Mouse (Mus musculus) pancreas, adult 10 weeks (tissue): ENCODE results near the gene Gcn1l1. TPM values are rescaled to one million over a fixed set of nuclear protein-coding genes. Genes with fewer than 3 reads are reported as not detected.

Experiments used
- polyA plus RNA-seq: library from polyadenylated mRNA; stranded (reverse); fragments of 350-450 nt; fragmentation: Illumina TruSeq; extraction: RNeasy Lipid Tissue Mini Kit (QIAGEN cat#74804); gene quantifications from one replicate; pipeline ENCODE4 v1.2.3, GENCODE M21; 2015; ENCODE audit warnings: low read depth, low replicate concordance; ENCODE audit not compliant: insufficient read depth

The Gcn1l1 gene
- 15.5 TPM for polyA plus RNA-seq

DNA sequence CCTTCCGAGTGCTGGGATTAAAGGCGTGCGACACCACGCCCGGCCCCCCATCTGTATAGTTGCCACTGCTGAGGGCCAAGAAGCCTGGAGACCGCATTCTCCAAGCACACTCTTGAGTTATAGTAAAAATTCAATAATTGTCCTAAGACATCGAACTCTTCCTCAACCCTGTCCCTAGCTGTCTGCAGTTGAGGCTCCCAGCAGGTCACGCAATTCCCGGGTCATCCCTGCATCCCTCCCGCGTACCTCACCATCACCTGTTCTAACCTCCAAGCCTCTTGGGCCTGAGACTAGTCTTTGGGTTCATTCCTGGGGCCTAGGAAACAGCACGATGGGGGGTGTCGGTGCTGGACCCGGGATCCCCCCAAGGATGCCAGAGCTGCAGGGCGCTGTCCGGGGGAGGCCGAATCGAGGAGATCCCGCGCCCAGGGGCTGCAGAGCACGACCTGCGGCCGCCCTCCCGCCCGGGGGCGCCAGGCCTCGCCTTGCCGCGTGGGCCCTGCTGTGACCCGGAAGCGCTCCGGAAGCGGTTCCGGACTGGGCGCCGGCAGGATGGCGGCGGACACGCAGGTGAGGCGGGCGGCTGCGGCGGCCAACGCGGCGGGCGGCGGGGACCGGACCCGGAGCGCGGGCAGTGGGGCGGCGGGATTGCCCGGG, at the start of gene Gcn1l1:
Gene Gcn1l1 (plus strand): TSS at position 518 of the 657 bp plus-strand sequence.

DNA sequence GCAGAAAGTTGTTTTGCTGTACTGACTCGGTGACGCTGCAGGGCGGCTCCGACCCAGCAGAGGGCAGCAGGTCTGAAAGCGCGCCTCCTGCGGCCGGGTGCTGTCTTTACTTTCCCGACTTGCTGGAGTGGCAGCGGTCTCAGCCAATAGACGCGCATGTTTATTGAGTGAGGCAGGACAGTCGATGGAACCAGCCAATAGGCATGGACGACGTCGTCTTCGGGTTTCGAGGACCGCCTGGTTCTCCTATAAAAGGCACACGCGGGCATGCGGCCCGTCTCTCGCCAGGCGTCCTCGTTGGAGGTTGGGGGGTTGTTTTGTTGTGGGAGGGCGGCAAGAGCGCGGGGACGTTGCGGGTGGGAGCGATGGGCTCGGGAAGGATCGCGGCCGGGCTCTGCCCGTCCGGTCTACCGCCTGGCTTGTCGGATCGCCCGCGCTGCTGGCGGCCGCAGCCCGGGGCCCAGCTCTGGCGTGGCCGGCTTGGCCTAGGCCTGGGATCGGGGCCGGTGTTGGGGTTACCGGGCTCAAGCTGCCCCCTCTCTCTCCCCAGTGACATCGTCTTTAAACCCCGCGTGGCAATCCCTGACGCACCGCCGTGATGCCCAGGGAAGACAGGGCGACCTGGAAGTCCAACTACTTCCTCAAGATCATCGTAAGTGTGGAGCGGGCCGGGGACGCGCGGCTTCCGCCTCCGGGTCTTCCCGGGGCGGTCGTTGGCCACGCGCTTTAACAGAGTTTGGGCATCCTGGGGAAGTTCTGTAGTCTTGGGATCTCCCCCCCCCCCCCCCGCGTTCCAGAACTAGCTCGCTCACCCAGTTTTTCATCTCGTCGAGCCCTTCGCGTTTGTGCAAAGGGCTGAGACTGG, 5.6 kb upstream of the Gcn1l1 start, which contains the start of gene Rplp0:
Gene Rplp0 (plus strand): TSS at position 231 of the 865 bp plus-strand sequence.

DNA sequence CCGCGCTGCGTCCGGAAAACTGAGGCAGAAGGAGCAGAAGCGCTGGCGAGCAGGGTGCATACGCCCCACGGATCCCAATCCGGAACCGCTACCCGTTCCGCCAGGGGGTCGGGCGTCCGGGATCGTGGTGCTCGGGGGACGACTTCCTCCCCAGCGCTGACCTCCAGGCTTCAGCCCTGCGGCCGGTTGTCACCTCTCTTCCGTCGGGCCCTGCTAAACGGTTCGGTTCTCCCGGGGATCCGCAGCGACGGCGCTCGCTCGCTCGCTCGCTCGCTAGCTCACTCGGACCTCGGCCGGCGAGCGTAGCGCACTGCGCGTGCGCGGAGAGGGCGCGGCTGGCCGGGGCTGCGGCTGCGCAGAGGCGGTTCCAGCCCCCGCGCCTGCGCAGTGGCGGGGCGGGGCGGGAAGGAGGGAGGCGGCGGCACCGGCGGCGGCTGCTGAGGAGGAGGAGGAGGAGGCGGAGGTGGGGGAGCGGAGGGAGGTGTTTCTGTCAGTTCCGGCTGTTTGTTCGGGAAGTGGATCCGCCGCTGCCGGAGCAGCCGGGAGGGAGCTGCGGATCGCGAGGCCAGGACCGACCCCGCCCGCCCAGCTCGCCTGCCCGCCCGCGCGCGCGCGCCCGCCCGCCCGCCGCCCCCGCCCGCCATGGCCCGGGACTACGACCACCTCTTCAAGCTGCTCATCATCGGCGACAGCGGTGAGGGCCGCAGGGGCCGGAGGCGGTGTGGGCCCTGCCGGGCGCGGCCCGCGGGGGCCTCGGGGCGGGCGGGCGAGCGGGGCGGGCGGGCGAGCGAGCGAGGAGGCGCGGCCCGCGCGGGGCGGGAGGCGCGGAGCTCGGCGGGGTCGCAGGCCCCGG, 66.7 kb downstream of the Gcn1l1 start, which contains the start of gene Rab35:
Gene Rab35 (plus strand): TSS at position 404 of the 853 bp plus-strand sequence.

Other genes starting within 250 kb of the Gcn1l1 start
- 14.8 TPM for gene Srsf9, start 238.1 kb upstream of the Gcn1l1 start, polyA plus RNA-seq
- 5.2 TPM for gene Gatc, start 224.1 kb upstream of the Gcn1l1 start, polyA plus RNA-seq
- gene Triap1, start 224.0 kb upstream of the Gcn1l1 start, polyA plus RNA-seq: 12.4 TPM
- gene Cox6a1, start 216.3 kb upstream of the Gcn1l1 start, polyA plus RNA-seq: 144 TPM
- gene Msi1, start 135.7 kb upstream of the Gcn1l1 start, polyA plus RNA-seq: 0.44 TPM
- gene Pla2g1b, start 99.0 kb upstream of the Gcn1l1 start, polyA plus RNA-seq: 2,205 TPM
- gene Sirt4, start 80.5 kb upstream of the Gcn1l1 start, polyA plus RNA-seq: 10.7 TPM
- 16.8 TPM for gene Pxn, start 58.6 kb upstream of the Gcn1l1 start, polyA plus RNA-seq
- 528 TPM for gene Rplp0, start 5.8 kb upstream of the Gcn1l1 start, polyA plus RNA-seq
- gene Rab35, start 66.7 kb downstream of the Gcn1l1 start, polyA plus RNA-seq: 7.5 TPM
- gene Bicdl1, start 166.4 kb downstream of the Gcn1l1 start, polyA plus RNA-seq: 5.2 TPM